Mouse (Mus musculus) heart, postnatal 36 days (tissue): ENCODE results near the gene Mrpl51. TPM values are rescaled to one million over a fixed set of nuclear protein-coding genes. Genes with fewer than 3 reads are reported as not detected.

Experiments
- DNase-seq, 2 experiments: peaks; one replicate each; pipeline ENCODE4 v3.0.0; 2021 to 2022
- intact Hi-C: fragments of 180-260 bp; cut with DNase I; formaldehyde crosslinking; loops from one replicate; pipeline ENCODE4 v1.15.1; 2025
- total RNA-seq, 2 experiments: library from RNA; stranded (reverse); gene quantifications; 2 replicates each; pipeline ENCODE4 v1.2.3; 2021

Mrpl51 gene
- total RNA-seq, 2 experiments from 2014 or later, result 308 to 334 TPM

- intact Hi-C loops, result no loop called here
- DNase-seq, result no peak
These were observed 12.0 kb upstream of the Mrpl51 start for GRCm38 (mm10) chr6:125179601-125180000.

GRCm38 (mm10) chr6:125182133-125182532 is 9.5 kb upstream of the Mrpl51 start:
- DNase-seq, result peak in 1 of 2 experiments; percentile 38
- intact Hi-C loops, result no loop called here

GRCm38 (mm10) chr6:125186203-125186602 is 5.4 kb upstream of the Mrpl51 start:
- DNase-seq, result no peak
- intact Hi-C loops, result no loop called here

GRCm38 (mm10) chr6:125190816-125191215 is 785 bp upstream of the Mrpl51 start:
- intact Hi-C loops, result loop anchor here (2.0 kb wide), 1 partner anchor 22 kb away; no protein-coding TSS in a partner anchor

GRCm38 (mm10) chr6:125192016-125192714 is 564 bp downstream of the Mrpl51 start:
- peak; percentile 88 to 90 for DNase-seq
- intact Hi-C loops, result loop anchor here (2.0 kb wide), 1 partner anchor 27 kb away; no protein-coding TSS in a partner anchor

More at GRCm38 (mm10) chr6:125190816-125191215, 785 bp upstream of the Mrpl51 start:
- DNase-seq, result no peak

GRCm38 (mm10) chr6:125192841-125193240 is 1.2 kb downstream of the Mrpl51 start:
- DNase-seq, result no peak
- intact Hi-C loops, result loop anchor here (2.0 kb wide), 1 partner anchor 26 kb away; no protein-coding TSS in a partner anchor

GRCm38 (mm10) chr6:125193390-125193789 is 1.8 kb downstream of the Mrpl51 start:
- DNase-seq, result no peak
- intact Hi-C loops, result loop anchor here (2.0 kb wide), 1 partner anchor 25 kb away; no protein-coding TSS in a partner anchor

GRCm38 (mm10) chr6:125195541-125196075 is 4.0 kb downstream of the Mrpl51 start:
- DNase-seq, result no peak

GRCm38 (mm10) chr6:125196301-125196700 is 4.7 kb downstream of the Mrpl51 start:
- no peak for DNase-seq
- intact Hi-C loops, result no loop called here

More at GRCm38 (mm10) chr6:125195541-125196075, 4.0 kb downstream of the Mrpl51 start:
- intact Hi-C loops, result no loop called here

GRCm38 (mm10) chr6:125197166-125197565 is 5.6 kb downstream of the Mrpl51 start:
- intact Hi-C loops, result no loop called here
- DNase-seq, result no peak

- intact Hi-C loops, result no loop called here
- DNase-seq, result no peak
These were observed 18.8 kb downstream of the Mrpl51 start for GRCm38 (mm10) chr6:125210436-125210835.

GRCm38 (mm10) chr6:125212621-125213020 is 21.0 kb downstream of the Mrpl51 start:
- intact Hi-C loops, result no loop called here
- DNase-seq, result no peak

- no peak for DNase-seq
- intact Hi-C loops, result no loop called here
These were observed 21.5 kb downstream of the Mrpl51 start for GRCm38 (mm10) chr6:125213129-125213528.

GRCm38 (mm10) chr6:125213715-125214114 is 22.1 kb downstream of the Mrpl51 start:
- intact Hi-C loops, result no loop called here
- DNase-seq, result no peak

- DNase-seq, result peak; percentile 91 to 93
- intact Hi-C loops, result loop anchor here (5.0 kb wide), 1 partner anchor 152 kb away; no protein-coding TSS in a partner anchor
These were observed 23.8 kb downstream of the Mrpl51 start, which contains the start of gene Vamp1 for GRCm38 (mm10) chr6:125215148-125215954. TSS of gene Vamp1 (plus strand) at chr6:125215551.

- intact Hi-C loops, result loop anchor here (5.0 kb wide), 1 partner anchor 150 kb away; no protein-coding TSS in a partner anchor
These were observed 25.3 kb downstream of the Mrpl51 start for GRCm38 (mm10) chr6:125216898-125217297.

GRCm38 (mm10) chr6:125217899-125218298 is 26.3 kb downstream of the Mrpl51 start:
- intact Hi-C loops, result loop anchor here (2.0 to 5.0 kb wide), 2 partner anchors 25 to 149 kb away; no protein-coding TSS in a partner anchor
- no peak for DNase-seq

More at GRCm38 (mm10) chr6:125216898-125217297, 25.3 kb downstream of the Mrpl51 start:
- DNase-seq, result no peak

GRCm38 (mm10) chr6:125218963-125219362 is 27.4 kb downstream of the Mrpl51 start:
- peak; percentile 53 to 67 for DNase-seq
- intact Hi-C loops, result loop anchor here (1.0 to 5.0 kb wide), 3 partner anchors 26 to 148 kb away; no protein-coding TSS in a partner anchor

GRCm38 (mm10) chr6:125221115-125221745 is 29.6 kb downstream of the Mrpl51 start:
- DNase-seq, result no peak
- intact Hi-C loops, result no loop called here

- intact Hi-C loops, result no loop called here
- DNase-seq, result no peak
These were observed 30.5 kb downstream of the Mrpl51 start for GRCm38 (mm10) chr6:125222146-125222545.
